Mouse (Mus musculus) forebrain, postnatal 0 days (tissue): ENCODE data around the gene Sccpdh. TPM values are rescaled to one million over a fixed set of nuclear protein-coding genes. Genes with fewer than 3 reads are reported as not detected.
"Not testable (repeated sequence)": the region's sequence is repeated elsewhere in the genome, so short reads cannot be mapped to it uniquely, and the experiment has no call there.

Experiments
- ATAC-seq: fragments of 200-750 bp; cut with Nextera tagmentation; 2 replicates; pipeline ENCODE4 v1.8.0; 2017; ENCODE audit warnings: mild to moderate bottlenecking, moderate library complexity
- DNase-seq: peaks from one replicate; pipeline ENCODE4 v3.0.0-alpha.2; 2015
- H3K27ac ChIP-seq: fragments of 300-500 bp; sonication (generic); 2 replicates; pipeline ENCODE4 v1.5.1; 2014; ENCODE audit warnings: low read depth, mild to moderate bottlenecking, antibody characterized with exemption, low read length, moderate library complexity, mixed read lengths
- H3K27me3 ChIP-seq: fragments of 300-500 bp; sonication (generic); 2 replicates; pipeline ENCODE4 v1.6.1; 2014; ENCODE audit warnings: mild to moderate bottlenecking, low read length, mixed read lengths; ENCODE audit not compliant: insufficient read depth
- H3K36me3 ChIP-seq: fragments of 300-500 bp; sonication (generic); 2 replicates; pipeline ENCODE4 v1.6.1; 2014; ENCODE audit warnings: mild to moderate bottlenecking, moderate library complexity; ENCODE audit not compliant: insufficient read depth
- H3K4me1 ChIP-seq: fragments of 300-500 bp; sonication (generic); 2 replicates; pipeline ENCODE4 v1.6.1; 2014; ENCODE audit warnings: antibody characterized with exemption; ENCODE audit not compliant: insufficient read depth
- H3K4me2 ChIP-seq: fragments of 300-500 bp; sonication (generic); 2 replicates; pipeline ENCODE4 v1.6.1; 2014; ENCODE audit warnings: low read depth, mild to moderate bottlenecking, moderate library complexity
- H3K4me3 ChIP-seq: fragments of 300-500 bp; sonication (generic); 2 replicates; pipeline ENCODE4 v1.5.1; 2014; ENCODE audit warnings: low read depth, low read length, mixed read lengths
- H3K9ac ChIP-seq: fragments of 300-500 bp; sonication (generic); 2 replicates; pipeline ENCODE4 v1.6.1; 2014; ENCODE audit warnings: mild to moderate bottlenecking
- H3K9me3 ChIP-seq: fragments of 300-500 bp; sonication (generic); 2 replicates; pipeline ENCODE4 v1.6.1; 2016; ENCODE audit warnings: low read length
- CTCF ChIP-seq: sonication (generic); IDR thresholded peaks from 2 replicates; pipeline ENCODE4 v1.5.1; 2016; ENCODE audit warnings: antibody characterized with exemption, control low read depth, low read depth
- WGBS: fragments of 180-500 bp; shearing (Covaris S2); extraction: QIAGEN DNeasy Blood & Tissue Kit; methylation state at CpG from one replicate; pipeline ENCODE4 v1.1.7; 2014; 5-methylcytosine and 5-hydroxymethylcytosine counted together
- polyA plus RNA-seq: library from polyadenylated mRNA; unstranded; fragments of >200 nt; fragmentation: Nextera tagmentation; extraction: Ambion mirVana; gene quantifications from 2 replicates; pipeline ENCODE4 v1.2.1, GENCODE M21; 2015
- total RNA-seq: library from RNA; depleted of rRNA; stranded (reverse); fragments of >200 nt; gene quantifications from 2 replicates; pipeline ENCODE4 v1.2.3, GENCODE M21; 2014

The Sccpdh gene
- total and polyA plus RNA-seq, 2 experiments from 2014 or later, result 108 to 164 TPM

DNA sequence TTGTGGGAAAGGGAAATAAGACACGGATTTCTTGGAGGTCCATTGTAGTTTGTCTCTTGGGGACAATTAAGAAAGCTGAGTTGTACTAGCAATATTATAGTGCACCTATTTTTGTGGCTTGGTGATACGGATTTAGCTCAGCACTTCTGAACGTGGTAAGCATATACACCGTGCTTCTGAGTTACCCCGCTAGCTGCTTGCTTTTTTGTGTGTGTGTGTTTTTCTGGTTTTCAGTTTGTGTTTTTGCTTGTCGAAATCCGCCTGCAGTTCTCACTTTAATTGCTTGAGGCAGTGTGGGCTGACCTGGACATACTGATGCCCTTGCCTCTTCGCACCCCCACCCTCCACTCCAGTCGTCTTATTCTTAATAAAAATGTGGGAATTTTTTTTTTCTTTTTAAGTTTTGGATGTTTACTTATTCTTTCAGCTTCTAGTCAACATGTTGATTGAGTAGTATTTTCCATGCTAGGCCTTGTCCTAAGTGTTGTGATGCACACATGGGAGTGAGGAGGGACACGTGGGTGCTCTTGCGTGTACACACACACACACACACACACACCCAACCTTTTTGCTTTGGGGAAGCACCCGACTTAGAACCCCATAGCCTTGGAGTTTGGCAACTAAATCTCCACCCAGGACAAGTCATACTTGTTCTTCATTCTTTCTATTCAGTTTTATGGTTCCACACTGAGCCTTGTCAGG is 977 bp downstream of the Sccpdh start:
- DNase-seq (peak; percentile 40), ATAC-seq (peak; percentile 29)
- Histone ChIP-seq H3K4me3 (peak overlapping the region; percentile 87), H3K9ac (peak overlapping the region; percentile 90), H3K27ac (peak overlapping the region; percentile 78), H3K27me3 (no peaks in the 10 kb centered on the region), H3K4me1 (peaks cover 4% of the 10 kb centered on the region; the same call in 1 of the 2 replicates), H3K4me2 (peak overlapping the region; percentile 81), H3K36me3 (peaks cover 8% of the 10 kb centered on the region), H3K9me3 (no peaks in the 10 kb centered on the region)
- WGBS, result 16% methylated on average over 12 of the region's 12 CpGs
- peak; percentile 22; the same call in 1 of the 2 replicates for TF ChIP-seq CTCF

DNA sequence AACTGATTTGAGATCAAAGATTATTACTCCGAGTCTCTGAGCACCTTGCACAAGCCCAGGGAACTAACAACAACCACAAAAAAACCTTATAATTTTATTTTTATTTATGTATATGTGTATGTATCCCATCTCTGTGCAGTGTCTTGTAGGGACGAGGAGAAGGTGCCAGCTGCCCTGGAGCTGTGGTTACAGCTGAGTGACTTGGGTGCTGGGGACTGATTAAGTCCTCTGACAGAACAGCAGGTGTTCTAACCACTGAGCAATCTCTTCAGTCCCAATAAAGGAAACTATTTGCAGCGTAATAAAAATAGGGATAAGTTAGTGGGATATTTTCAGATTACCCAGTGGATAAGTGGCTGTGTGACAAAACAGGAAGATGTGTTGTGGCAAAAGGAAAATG is 6.3 kb downstream of the Sccpdh start:
- Histone ChIP-seq H3K27me3 (no peaks in the 10 kb centered on the region), H3K9ac (no peak overlapping the region), H3K4me3 (no peak overlapping the region), H3K4me1 (peaks cover 1% of the 10 kb centered on the region; the same call in 1 of the 2 replicates), H3K4me2 (no peak overlapping the region), H3K9me3 (no peaks in the 10 kb centered on the region), H3K27ac (no peak overlapping the region), H3K36me3 (peaks cover 35% of the 10 kb centered on the region)
- DNase-seq (no peak), ATAC-seq (no peak)
- no peak for TF ChIP-seq CTCF
- 94% methylated on average over 3 of the region's 3 CpGs for WGBS

DNA sequence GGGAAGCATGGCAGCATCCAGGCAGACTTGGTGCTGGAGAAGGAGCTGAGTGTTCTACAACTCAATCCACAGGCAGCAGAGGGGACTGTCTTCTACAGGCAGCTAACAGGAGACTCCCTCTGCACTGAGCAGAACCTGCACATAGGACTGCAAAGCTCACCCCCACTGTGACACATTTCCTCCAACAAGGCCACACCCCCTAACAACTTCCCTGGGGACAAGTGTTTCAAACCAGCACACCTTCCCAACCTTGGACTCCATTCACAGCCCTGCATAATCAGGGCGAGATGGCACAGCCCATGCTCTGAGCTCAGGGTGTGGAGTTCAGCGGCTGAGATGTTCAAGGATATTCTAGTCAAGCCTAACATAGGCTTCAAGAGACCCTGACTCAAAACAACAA is 9.0 kb downstream of the Sccpdh start:
- TF ChIP-seq CTCF, result no peak
- Histone ChIP-seq H3K36me3 (peaks cover 51% of the 10 kb centered on the region), H3K4me3 (no peak overlapping the region), H3K27ac (no peak overlapping the region), H3K9ac (no peak overlapping the region), H3K9me3 (no peaks in the 10 kb centered on the region), H3K27me3 (no peaks in the 10 kb centered on the region), H3K4me1 (no peaks in the 10 kb centered on the region), H3K4me2 (no peak overlapping the region)
- WGBS, result 97% methylated on average over 2 of the region's 2 CpGs
- ATAC-seq, result no peak
- no peak for DNase-seq

DNA sequence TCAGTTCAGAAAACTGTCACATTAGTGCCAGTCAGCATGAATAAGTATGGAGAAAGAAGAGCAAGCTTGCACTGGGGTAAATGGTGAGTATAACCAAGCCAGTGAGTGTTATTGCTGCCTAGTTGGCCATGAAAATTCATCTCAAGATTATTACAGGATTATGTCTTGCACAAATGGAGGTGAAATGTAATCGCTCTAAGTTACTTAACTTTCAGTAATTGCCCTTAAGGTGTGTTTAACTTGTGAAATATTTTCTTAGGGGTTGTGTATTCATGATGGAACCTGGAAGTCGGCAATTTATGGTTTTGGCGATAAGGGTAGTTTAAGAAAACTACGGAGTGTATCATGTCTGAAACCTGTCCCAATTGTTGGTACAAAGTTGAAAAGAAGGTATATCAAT is 11.3 kb downstream of the Sccpdh start:
- DNase-seq (no peak), ATAC-seq (no peak)
- H3K36me3 ChIP-seq, result peaks cover 62% of the 10 kb centered on the region
- H3K4me3 ChIP-seq, result no peak overlapping the region
- H3K4me2 ChIP-seq, result no peak overlapping the region
- H3K27me3 ChIP-seq, result no peaks in the 10 kb centered on the region
- no peak overlapping the region for H3K27ac ChIP-seq
- no peak for TF ChIP-seq CTCF
- H3K9ac ChIP-seq, result no peak overlapping the region
- no peaks in the 10 kb centered on the region for H3K4me1 ChIP-seq
- no peaks in the 10 kb centered on the region for H3K9me3 ChIP-seq
- WGBS, result 97% methylated on average over 4 of the region's 4 CpGs

DNA sequence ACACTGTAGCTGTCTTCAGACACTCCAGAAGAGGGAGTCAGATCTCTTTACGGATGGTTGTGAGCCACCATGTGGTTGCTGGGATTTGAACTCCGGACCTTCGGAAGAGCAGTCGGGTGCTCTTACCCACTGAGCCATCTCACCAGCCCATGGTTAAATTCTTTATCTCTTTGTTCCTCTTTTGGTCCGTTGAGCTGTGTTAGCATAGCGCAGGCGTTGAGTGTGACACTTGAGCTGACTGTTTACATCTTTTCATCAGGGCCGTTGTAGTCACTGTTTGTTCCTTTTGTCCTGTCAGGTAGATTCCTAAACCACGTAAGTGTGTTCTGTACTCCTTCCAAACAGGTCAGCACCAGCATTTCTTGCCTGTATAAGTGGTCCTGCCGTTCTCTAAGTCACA is 14.7 kb downstream of the Sccpdh start:
- not testable (repeated sequence) for H3K27ac ChIP-seq, H3K4me3 ChIP-seq, H3K9ac ChIP-seq, ATAC-seq, H3K4me2 ChIP-seq, H3K27me3 ChIP-seq, H3K9me3 ChIP-seq, H3K4me1 ChIP-seq, DNase-seq
- 90% methylated on average over 9 of the region's 10 CpGs for WGBS
- H3K36me3 ChIP-seq, result peaks cover 72% of the 10 kb centered on the region

DNA sequence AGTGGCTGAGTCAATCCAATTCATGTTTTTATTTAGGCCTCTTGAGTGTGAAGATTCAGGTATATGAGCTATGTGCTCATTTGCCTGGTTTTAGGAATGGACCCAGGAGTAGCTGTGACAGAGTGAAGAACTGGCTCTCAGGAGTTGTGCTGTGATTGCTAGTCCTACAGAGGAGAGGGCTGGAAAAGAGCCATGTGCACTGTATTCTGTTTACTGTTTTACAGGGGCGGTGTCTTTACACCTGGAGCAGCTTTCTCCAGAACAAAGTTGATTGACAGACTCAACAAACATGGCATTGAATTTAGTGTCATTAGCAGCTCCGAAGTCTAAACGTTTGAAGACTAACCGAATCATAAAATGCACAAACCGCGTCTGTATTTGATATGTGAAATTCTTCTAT is 18.3 kb downstream of the Sccpdh start:
- Histone ChIP-seq H3K27me3 (no peaks in the 10 kb centered on the region), H3K27ac (no peak overlapping the region), H3K4me3 (no peak overlapping the region), H3K4me2 (no peak overlapping the region), H3K9me3 (no peaks in the 10 kb centered on the region), H3K4me1 (no peaks in the 10 kb centered on the region), H3K9ac (no peak overlapping the region), H3K36me3 (peaks cover 60% of the 10 kb centered on the region)
- TF ChIP-seq CTCF, result no peak
- WGBS, result 90% methylated on average over 6 of the region's 6 CpGs
- ATAC-seq (no peak), DNase-seq (no peak)

DNA sequence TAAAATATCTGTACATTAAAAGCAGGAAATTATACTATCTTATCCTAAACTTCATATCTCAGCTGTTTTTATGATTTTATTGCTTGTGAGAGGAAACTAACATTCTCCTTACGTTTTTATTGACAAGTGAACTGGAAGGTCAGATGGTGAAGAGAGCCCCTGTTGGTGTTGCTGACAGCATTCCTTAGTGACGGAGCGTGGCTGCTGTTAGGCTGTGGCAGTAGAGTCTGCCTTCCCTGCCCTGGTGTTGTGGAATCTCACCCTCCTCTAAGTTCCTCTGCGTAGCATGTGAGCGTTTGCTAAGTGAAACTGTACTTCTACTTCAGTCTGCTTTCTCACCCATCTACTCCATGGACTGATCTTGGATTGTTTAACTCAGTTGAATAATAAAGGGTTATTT is 18.8 kb downstream of the Sccpdh start:
- TF ChIP-seq CTCF, result no peak
- 91% methylated on average over 5 of the region's 5 CpGs for WGBS

More for the DNA sequence above, 18.8 kb downstream of the Sccpdh start:
- ATAC-seq (no peak), DNase-seq (no peak)
- Histone ChIP-seq H3K9ac (no peak overlapping the region), H3K36me3 (peaks cover 58% of the 10 kb centered on the region), H3K27me3 (no peaks in the 10 kb centered on the region), H3K9me3 (no peaks in the 10 kb centered on the region), H3K4me3 (no peak overlapping the region), H3K27ac (no peak overlapping the region), H3K4me1 (no peaks in the 10 kb centered on the region), H3K4me2 (no peak overlapping the region)
